Mouse (Mus musculus): ENCODE measurements around the gene Abcg8. TPM values are rescaled to one million over a fixed set of nuclear protein-coding genes. Genes with fewer than 3 reads are reported as not detected.

Abcg8 gene
- polyA plus RNA-seq, 1 experiment from 2014 or later: not detected

GRCm38 (mm10) chr17:84748152-84748682 lies 72.1 kb downstream of the Abcg8 start:
- 76% methylated on average over 9 of the region's 9 CpGs for WGBS
- Histone ChIP-seq H3K9ac (ENCODE audit: low read length) (no peak overlapping the region), H3K9me3 (ENCODE audit: control insufficient read depth, low read length) (no peaks in the 10 kb centered on the region), H3K4me2 (ENCODE audit: low read length) (no peak overlapping the region), H3K36me3 (ENCODE audit: control insufficient read depth, insufficient read depth, low read length) (peaks cover 59% of the 10 kb centered on the region), H3K4me1 (replicated peaks; ENCODE audit: control insufficient read depth, insufficient read depth, low read length) (no peaks in the 10 kb centered on the region), H3K27me3 (replicated peaks; ENCODE audit: control insufficient read depth, insufficient read depth, low read length) (no peaks in the 10 kb centered on the region), H3K4me3 (ENCODE audit: low read depth, low read length) (no peak overlapping the region), H3K27ac (ENCODE audit: low read depth) (no peak overlapping the region)
- ATAC-seq (replicated peaks; ENCODE audit: low FRiP score, low TSS enrichment, low read depth) (no peak), DNase-seq (ENCODE audit: low spot score) (no peak)

- Histone ChIP-seq H3K4me3 (ENCODE audit: low read depth, low read length) (no peak overlapping the region), H3K4me1 (replicated peaks; ENCODE audit: control insufficient read depth, insufficient read depth, low read length) (no peaks in the 10 kb centered on the region), H3K9me3 (ENCODE audit: control insufficient read depth, low read length) (no peaks in the 10 kb centered on the region), H3K27ac (ENCODE audit: low read depth) (no peak overlapping the region), H3K9ac (ENCODE audit: low read length) (no peak overlapping the region), H3K27me3 (replicated peaks; ENCODE audit: control insufficient read depth, insufficient read depth, low read length) (no peaks in the 10 kb centered on the region), H3K36me3 (ENCODE audit: control insufficient read depth, insufficient read depth, low read length) (peaks cover 68% of the 10 kb centered on the region), H3K4me2 (ENCODE audit: low read length) (no peak overlapping the region)
- DNase-seq (ENCODE audit: low spot score) (no peak), ATAC-seq (replicated peaks; ENCODE audit: low FRiP score, low TSS enrichment, low read depth) (no peak)
- 49% methylated on average over 8 of the region's 8 CpGs for WGBS
Measured at GRCm38 (mm10) chr17:84749297-84749696, 73.2 kb downstream of the Abcg8 start.

Other genes starting within 250 kb of the Abcg8 start
- gene Thada, start 210.1 kb upstream of the Abcg8 start, polyA plus RNA-seq (2014; fragmentation: Nextera tagmentation; extraction: Ambion mirVana): 10.8 and 12.3 TPM in 2 replicates
- 12.7 and 17.2 TPM in 2 replicates for gene Plekhh2, start 164.4 kb upstream of the Abcg8 start, polyA plus RNA-seq (2014; fragmentation: Nextera tagmentation; extraction: Ambion mirVana)
- gene Dync2li1, start 49.8 kb upstream of the Abcg8 start, polyA plus RNA-seq (2014; fragmentation: Nextera tagmentation; extraction: Ambion mirVana): 29.6 and 31.1 TPM in 2 replicates
- gene Abcg5, start 6.7 kb downstream of the Abcg8 start, polyA plus RNA-seq (2014; fragmentation: Nextera tagmentation; extraction: Ambion mirVana): 1.1 and 2.3 TPM in 2 replicates
- 61.7 and 63.2 TPM in 2 replicates for gene Lrpprc, start 114.5 kb downstream of the Abcg8 start, polyA plus RNA-seq (2014; fragmentation: Nextera tagmentation; extraction: Ambion mirVana)

Measured in intestine, embryonic 14.5 days (tissue).